8 mouse cellular contexts compared by ENCODE assay signal in the genomic region with DNA sequence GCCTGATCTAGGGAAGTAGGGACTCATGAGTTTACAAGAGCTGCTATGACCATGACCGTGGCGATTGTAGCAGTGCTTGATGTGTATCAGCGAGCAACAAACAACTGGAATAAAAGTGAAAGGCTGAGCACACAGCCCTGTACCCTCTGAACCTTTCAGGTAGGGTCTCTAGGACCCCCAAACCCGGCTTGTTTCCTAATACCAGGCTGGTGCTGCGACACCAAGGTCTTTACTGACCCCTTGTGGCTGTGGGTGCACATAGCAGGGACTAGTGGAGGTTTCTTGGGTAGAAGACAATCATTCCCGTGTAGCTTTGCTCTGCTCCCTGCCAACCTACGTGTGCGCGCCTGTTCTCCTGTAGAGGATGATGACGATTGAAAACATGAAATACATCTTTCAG. TPM values are rescaled to one million over a fixed set of nuclear protein-coding genes. Genes with fewer than 3 reads are reported as not detected.
A peak's percentile ranks its signal among the peaks of the same experiment; 100 is the strongest.
DNase-seq lines count a peak whose midpoint lies in the region; ATAC-seq lines count a peak whose summit lies in the region.

No protein-coding gene starts in this region.

- DNase-seq in heart, adult 8-10 months (ENCODE audit: low spot score): peak; percentile 28
- DNase-seq in heart, adult 11 months: no peak
- DNase-seq in MN1 (ENCODE audit: low spot score): peak; percentile 7
- DNase-seq in cerebellum, adult 9-10 months: peak; percentile 85
- peak; percentile 54 to 74 for DNase-seq in heart, postnatal 10 days
- peak; percentile 31 for DNase-seq in left cerebral cortex, adult 11 months (ENCODE audit: low spot score)
- peak; percentile 64 to 82 for DNase-seq in spleen, postnatal 4 days (ENCODE audit: low spot score in 2 of 2)

- intact Hi-C loops in heart, postnatal 10 days (cut with DNase I): loop anchor here (1.0 to 5.0 kb wide), 3 partner anchors 65 to 300 kb away; a partner anchor contains a TSS

- peak; percentile 80 for ATAC-seq in megakaryocyte progenitor cell, adult 5-6 weeks (replicated peaks; ENCODE audit: poor library complexity)

RNA-seq across cellular contexts. Expression of a gene that starts 15.8 kb away (rescaled TPM):
- total RNA-seq in heart, adult 8-10 months (2022): 10 to 100 TPM; 26.2 to 42.1 (median 32.5) TPM
- 10 to 100 TPM; 76.0 to 81.5 TPM for total RNA-seq in heart, postnatal 10 days (2021)
- total RNA-seq in megakaryocyte progenitor cell, adult 5-6 weeks (2015): 3.2 and 4.6 TPM in 2 replicates
- total RNA-seq in megakaryocyte progenitor cell, adult 5-6 weeks (2017): 5.6 and 7.5 TPM in 2 replicates
